Mouse (Mus musculus) E14TG2a.4 (cell line): ENCODE measurements at regions not wholly inside any gene's neighbourhood (a gene's known extent, or its start where the extent isn't known, plus 50 kb on each side); places are given as distances from the start of the nearest gene placed in this dataset.

Experiments
- CTCF ChIP-seq: conservative IDR thresholded peaks from 2 replicates; pipeline ENCODE4 v1.5.1; 2014; ENCODE audit warnings: low read length
- NANOG ChIP-seq: IDR thresholded peaks from 2 replicates; pipeline ENCODE4 v1.6.1; 2014; ENCODE audit warnings: borderline replicate concordance, low read length, mixed read lengths
- POU5F1 ChIP-seq: IDR thresholded peaks from 2 replicates; pipeline ENCODE4 v1.6.1; 2014; ENCODE audit warnings: low read length, borderline replicate concordance

DNA sequence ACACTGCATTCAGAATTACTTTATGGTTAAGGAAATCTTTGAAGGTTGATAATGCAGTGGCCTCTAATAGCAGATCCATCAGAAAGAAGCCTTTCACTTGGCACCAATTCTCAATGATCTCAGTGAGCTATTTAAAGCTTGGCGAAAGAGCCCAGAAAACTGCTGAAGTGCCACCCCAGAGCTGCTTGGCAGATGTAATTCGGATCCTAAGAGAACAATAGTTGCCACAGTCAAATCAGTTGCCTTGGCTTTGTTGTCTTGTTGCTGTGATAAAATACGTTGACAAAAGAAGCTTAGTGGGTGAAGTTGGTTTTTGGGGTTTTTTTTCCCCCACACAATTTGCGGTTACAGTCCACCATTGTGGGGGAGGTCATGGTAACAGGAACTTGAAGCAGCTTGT is 449.4 kb downstream of the Pik3r1 start:
- no peak for TF ChIP-seq CTCF
- TF ChIP-seq POU5F1 = no peak
- TF ChIP-seq NANOG = no peak
